Mouse (Mus musculus) CD4-positive, CD25-positive, alpha-beta regulatory T cell (primary cell): ENCODE data around the gene 4921517D22Rik. TPM values are rescaled to one million over a fixed set of nuclear protein-coding genes. Genes with fewer than 3 reads are reported as not detected.

Source experiments
- polyA plus RNA-seq: library from polyadenylated mRNA; unstranded; fragments of 100-300 nt; shearing (Covaris generic); gene quantifications from one replicate; pipeline ENCODE4 v1.2.1, GENCODE M21; 2017

Gene 4921517D22Rik
- 0.07 TPM for polyA plus RNA-seq

DNA sequence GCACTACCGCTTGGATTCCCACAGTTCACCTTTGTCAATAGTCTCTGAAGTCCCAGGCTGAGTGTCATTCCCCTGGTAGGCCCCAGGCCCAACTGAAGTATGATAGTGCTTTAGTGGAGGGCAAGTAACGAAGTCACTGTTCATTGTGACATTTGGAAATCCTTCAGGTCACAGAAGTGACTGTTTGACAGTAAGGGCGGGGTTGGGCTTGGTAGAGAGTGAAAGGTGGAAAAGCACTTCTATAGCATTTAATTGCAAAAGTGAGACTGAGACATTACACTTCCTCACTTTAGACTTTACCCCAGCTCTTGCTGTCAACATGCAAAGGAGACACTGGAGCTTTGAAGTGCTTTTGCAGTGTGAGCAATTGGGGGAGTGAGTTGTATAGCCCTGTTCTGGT is at the start of gene 4921517D22Rik:
TSS of gene 4921517D22Rik (minus strand) at position 101 of the 400 bp plus-strand sequence.

DNA sequence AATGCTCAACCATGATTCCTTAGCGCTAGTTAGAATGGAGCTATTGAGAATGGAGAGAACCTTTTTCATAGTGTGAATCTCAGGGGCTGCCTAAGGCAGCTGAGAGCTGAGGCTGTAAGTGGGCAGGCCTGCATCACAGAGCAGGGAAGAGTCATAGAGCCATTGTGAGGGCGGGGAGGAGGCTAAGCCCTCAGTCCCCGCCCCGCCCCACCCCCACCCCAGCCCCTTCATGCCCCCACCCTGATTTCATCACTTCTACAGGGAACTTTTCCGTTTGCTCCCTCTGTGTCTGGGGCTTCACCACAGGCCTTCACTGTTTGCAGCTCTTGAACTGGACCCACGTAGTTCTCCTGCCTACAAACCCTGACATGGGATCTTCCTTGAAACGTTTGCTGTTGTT is 37.7 kb upstream of the 4921517D22Rik start, which contains the start of gene Spata31d1d:
TSS of gene Spata31d1d (minus strand) at position 101 of the 400 bp plus-strand sequence.

DNA sequence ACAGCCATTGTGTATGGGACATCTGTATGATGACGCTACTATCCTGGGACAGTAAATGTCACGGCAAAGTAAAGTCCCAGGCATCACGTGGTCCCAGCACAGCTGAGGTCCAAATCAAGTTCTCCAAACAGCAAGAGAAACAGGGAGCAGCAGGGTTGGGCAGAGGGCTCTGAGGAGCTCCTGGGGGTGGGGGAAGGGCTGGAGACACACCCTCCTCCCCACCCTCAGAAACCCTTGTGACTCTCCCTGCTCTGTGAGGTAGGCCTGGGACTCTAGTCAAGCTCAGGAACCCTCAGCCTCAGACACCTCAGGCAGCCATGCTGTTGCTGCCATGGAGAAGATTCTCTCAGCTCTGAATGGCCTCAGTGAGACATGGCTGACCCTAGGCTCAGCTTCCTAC is 18.1 kb upstream of the 4921517D22Rik start, which contains the start of gene Spata31d1b:
TSS of gene Spata31d1b (plus strand) at position 301 of the 400 bp plus-strand sequence.

DNA sequence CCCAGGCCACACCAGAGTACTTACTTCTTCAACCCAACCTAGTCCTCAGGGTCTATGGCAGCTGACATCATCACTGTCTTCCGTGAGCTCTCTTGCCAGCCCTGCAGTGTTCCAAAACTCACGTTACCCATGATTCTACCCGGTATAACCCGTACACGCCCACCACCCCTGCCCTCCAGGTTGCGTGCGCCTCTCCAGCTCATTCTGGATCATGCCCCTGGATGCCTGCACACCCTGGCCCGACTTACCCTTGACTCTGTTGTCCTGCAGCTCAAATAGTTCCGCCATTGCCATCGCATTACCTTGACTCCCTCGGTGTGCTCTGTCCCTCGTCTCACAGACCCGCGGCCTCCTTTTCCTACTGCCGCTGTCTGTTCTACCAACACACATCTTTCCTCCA is 16.3 kb upstream of the 4921517D22Rik start, which contains the start of gene Spata31d1a:
TSS of gene Spata31d1a (minus strand) at position 101 of the 400 bp plus-strand sequence.

DNA sequence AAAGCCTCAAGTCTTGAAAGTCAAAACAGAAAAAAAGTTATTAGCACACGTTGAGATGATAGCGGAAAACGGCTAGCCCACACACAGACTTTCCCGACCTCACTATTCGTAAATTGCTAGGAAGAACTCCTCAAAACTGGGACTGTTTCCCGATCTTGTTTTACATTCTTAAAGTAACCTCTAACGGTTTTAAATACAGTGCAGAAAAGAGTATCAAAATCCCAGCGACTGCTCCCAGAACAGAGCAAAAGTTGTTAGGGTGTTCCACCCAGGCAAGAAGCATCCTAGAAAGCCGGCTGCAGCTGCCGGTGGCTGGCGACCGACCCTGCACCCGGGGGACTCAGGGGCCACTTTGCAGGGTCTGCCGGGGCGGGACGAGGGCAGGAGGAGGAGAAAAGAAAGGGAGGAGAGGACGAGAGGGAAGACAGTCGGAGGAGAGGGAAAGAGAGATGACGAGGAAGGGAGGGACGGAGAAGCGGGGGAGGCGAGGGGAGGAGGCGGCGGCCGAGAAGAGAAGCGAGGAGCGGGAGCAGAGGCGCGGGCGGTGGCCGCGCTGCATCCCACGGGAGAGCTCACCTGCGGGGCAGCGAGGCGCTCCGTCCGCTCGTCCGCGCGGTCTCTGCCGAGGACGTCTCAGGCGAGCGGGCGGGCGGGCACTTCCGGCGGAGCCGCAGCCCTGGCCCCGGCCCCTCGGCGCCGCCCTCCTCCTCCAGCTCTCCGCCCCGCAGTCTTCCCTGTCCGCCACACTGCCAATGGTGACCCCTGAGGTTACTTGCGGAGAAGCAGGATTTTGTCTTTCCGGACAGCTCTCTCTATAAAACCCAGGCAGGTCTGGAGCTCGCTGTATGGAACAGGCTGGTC is 18.5 kb downstream of the 4921517D22Rik start, which contains the start of gene Golm1:
TSS of gene Golm1 (minus strand) at position 661 of the 861 bp plus-strand sequence.

Other genes starting within 250 kb of the 4921517D22Rik start
- gene Agtpbp1, start 108.9 kb downstream of the 4921517D22Rik start, polyA plus RNA-seq = 29.6 TPM
- gene Naa35, start 108.8 kb downstream of the 4921517D22Rik start, polyA plus RNA-seq = 76.1 TPM
- gene Golm1, start 18.3 kb downstream of the 4921517D22Rik start, polyA plus RNA-seq = 33.5 TPM
- gene Spata31d1a, start 16.2 kb upstream of the 4921517D22Rik start, polyA plus RNA-seq = 0.05 TPM
- gene Spata31d1b, start 18.2 kb upstream of the 4921517D22Rik start, polyA plus RNA-seq = not detected
- not detected for gene Spata31d1d, start 37.6 kb upstream of the 4921517D22Rik start, polyA plus RNA-seq
- gene 1700014D04Rik, start 52.6 kb upstream of the 4921517D22Rik start, polyA plus RNA-seq = not detected
- 65.4 TPM for gene Isca1, start 75.7 kb upstream of the 4921517D22Rik start, polyA plus RNA-seq
- gene Gm49354, start 88.1 kb upstream of the 4921517D22Rik start, polyA plus RNA-seq = not detected
- gene Tut7, start 129.0 kb upstream of the 4921517D22Rik start, polyA plus RNA-seq = 148 TPM